Mouse (Mus musculus) mesoderm, embryonic 11.5 days (tissue): ENCODE data around the gene Dusp18.

Experiments
- DNase-seq: peaks from one replicate; pipeline ENCODE4 v3.0.0-alpha.2; 2012; ENCODE audit warnings: low read depth, low spot score

Gene Dusp18

DNA sequence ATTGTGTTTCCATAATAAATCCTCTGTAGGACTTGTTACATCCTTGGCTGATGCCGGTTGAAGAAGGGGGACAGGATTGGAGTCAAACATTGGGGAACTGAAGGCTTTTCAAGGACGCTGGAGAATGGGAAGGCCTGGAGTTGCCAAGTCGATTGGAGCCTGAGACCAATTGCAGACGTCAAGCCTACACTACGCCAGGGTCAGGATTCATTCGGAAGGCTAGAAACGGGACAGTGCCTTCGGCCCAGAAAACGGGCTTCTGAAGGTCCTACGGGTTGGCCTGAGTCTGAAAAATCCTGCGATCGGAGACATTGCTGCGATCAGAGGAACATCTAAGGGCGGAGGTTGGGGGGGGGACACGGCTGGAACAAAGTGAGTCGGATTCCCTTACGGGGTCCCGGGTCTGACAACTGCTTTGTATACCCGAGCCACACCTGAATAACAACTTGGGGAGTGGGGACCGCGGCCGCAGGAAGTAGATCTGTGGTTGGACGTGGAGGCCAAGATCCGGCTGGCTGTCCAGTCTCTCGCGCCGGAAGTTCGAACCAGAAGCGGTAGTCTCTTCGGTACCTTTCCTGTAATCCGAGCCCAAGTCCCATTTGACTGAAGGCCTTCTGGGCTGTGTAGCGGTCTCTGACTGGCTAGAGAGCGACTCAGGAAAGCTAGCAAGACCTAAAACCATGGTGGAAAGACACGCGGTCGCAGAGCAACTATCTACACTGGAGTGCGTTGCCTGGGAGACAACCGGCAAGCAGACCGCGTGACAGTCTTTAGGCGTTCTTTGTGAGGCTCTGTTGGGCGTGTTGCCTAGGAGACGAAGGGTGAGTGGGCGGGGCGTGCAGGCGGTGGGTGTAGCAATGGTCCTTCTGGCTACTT is at the start of gene Dusp18, which contains the start of gene 4921536K21Rik:
Gene Dusp18, plus strand, starts transcription at position 835 of the 876 bp plus-strand sequence.
Gene 4921536K21Rik, minus strand, starts transcription at position 693 of the 876 bp plus-strand sequence.
- peak; percentile 96 for DNase-seq

DNA sequence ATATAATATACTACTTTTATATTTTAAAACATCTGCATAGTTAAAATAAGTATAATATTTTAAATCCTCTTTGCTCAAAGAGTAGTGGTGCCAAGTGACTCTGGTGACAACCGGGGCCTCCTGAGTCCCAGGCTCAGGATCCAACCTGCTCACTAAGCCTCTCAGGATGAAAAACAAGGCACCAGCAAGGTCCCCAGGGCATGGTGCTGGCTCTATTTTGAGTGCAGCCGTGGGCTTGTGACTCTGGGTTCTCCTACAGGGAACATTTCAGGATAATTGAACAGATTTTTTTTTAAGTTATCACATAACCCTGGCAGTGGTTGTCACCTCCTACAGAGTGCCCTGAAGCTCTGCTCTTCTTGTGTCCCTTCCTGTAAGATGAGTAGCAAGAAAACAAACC is 48.7 kb upstream of the Dusp18 start:
- DNase-seq = no peak

DNA sequence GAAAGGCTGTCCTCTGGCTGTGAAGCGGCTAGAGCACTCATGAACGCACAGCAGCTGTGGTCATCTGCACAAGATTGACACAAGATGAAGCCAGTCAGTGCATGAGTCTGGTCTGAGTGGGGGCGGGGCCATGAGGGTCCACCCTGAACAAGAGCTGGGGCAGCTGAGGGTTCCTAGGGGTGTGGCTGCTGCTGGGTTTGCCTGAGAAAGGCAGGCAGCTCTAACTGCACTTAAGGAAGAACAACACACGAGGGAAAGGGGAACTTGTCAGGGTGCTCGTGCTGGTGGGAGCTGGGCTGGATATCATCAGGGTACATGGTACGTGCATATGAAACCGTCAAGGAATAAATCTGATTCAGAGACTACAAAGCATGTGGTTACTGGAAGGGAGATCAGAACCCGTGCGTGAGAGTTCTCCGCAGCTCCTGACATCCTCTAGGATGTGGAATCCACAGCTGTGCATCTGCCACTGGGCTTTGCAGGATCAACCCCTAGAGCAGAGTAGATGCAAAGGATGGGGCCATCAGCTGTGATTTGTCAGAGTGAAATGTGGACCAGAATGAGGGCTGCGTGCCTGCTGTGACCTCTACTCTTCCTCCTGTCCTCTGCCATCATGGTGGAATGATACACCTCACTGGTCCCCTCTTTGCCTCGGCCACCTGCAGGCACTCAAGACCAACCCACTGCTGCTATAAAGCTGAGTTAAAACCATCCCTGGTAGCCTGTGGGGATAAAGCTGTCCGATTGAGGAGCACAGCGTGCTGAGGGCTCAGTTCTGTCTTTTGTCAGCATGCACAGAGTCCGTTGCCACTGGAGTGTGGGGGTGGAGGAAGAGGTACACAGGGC is 45.3 kb upstream of the Dusp18 start:
- DNase-seq = no peak

DNA sequence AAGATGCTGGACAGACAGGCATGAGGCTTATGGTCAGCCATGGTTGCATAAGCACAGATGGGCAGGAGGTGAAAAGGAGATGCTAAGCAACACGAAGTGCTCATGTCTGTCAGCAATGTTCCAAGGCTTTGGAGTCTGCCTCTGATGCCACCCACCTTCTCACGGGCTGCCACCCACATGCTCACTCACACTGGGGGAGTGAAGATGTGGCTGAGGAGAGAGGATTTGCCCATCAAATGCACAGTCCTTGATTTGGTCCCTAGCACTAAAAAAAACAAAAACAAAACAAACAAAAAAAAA is 44.8 kb upstream of the Dusp18 start:
- no peak for DNase-seq

DNA sequence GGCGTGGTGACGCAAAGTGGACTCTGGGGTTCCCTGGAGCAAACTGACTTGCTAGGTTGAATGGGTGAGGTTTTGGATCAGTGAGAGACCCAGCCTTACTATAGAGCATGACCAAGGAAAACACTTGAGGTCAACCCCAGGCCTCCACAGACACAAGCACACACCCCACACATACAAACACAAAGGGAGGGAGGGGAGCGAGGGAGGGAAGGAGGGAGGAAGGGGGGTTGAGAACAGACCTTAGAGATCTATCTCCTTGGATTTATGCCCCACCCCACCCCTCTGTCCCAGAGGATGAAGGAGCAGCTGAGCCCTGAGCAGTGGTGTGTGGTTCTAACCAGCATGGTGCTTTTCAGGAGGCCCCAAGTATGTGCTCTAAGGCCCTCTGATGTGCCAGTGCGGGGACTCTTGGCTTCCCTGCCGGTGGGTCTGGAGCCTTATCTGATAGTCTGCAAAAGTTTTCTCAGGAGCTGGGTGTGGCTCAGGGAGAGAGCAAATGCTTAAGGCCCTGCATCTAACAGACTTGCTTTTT is 44.2 kb upstream of the Dusp18 start:
- DNase-seq = no peak

DNA sequence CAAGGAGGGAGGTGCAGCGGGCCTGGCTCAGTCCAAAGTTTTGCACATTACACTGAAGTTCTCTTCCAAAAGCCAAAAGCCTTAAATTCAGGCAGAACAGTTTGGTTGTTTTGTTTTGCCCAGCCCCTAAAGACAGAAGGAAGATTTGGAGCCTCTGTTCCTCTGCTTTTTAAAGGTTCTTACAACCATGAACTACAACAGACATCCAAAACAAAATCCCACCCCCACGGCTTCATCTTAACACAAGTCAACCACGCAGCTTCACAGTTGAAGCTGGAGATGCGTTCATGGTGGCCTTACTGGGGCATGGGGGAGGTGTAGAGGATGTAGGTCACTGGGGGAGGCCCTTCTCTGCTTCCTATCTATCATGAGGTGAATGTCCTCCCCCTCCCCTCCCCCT is 43.2 kb upstream of the Dusp18 start:
- no peak for DNase-seq

DNA sequence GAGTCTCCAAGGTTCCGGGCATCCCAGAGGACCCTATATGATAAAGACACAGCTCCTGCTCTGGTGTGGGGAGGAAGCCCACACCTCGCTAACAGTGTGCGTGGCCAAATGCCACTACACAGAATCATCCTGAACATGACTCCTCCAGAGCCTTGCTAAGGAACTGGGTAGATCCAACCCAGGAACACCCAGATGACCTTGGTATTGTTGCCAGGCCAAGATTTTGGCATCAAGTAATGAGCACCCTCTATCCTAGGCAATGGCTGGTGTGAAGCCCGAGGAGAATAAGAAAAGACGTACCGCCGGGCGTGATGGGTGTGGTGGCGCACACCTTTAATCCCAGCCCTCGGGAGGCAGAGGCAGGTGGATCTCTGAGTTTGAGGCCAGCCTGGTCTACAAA is 42.0 kb upstream of the Dusp18 start:
- no peak for DNase-seq

DNA sequence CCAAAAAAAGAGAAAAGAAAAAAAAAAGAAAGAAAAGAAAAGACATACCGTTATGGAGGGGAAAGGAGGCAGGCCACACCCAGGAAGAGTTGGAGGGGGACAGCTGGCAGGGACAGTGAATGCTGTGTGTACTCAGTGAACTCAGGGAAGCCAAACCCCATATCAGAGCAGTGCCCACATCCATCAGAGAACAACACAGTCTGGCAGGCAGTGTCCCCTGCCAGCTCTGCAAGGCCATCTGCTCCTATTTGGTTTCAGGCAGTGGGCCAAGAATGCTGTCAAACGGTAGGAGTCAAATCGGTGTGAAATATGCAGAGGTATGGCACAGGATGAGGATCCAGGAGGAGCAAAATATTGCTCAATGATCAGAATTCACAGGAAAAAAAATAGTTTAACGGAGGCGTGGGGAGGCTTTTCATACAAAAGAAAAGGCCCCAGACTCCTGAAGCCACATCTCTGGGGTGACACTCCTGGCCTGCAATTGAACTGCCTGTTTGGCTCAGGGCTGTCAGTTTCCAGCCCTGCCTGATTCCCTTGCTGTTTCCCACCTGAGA is 41.5 kb upstream of the Dusp18 start:
- DNase-seq = no peak

DNA sequence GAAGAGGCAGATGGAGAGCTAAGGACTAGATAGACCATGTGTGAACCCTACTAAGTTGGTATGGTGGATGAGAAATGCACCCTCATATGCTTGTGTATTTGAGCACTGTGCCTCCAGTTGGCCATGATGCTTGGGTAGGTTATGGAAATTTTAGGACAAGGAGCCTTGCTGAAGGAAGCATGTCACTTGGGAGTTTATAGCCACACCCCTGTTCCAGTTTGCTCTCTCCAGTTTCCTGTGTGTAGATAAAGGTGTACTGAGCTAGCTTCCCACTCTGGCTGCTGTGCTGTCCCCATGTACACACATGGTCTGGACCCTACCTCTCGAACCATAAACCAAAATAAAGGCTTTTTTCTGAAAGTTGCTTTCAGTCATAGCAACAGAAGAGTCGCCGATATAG is 40.9 kb upstream of the Dusp18 start:
- no peak for DNase-seq

DNA sequence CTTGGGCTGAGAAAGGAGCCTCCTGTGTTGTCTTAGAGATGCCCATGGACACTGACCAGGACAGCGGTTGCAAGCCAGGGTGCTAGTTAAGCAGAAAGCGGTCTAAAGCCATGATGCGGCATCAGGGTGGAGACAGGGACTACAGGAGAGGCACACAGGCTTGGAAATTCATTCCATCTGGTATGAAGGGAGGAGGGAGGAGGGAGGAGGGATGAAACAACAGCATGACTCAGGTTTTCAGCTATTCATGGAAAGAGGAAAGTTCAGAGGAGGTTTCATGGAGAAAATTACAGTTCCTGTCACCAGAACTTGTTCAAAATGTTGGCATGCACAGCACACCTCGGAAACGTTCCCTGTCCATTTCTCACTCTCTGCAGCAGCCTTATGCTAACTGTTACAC is 39.2 kb upstream of the Dusp18 start:
- no peak for DNase-seq

DNA sequence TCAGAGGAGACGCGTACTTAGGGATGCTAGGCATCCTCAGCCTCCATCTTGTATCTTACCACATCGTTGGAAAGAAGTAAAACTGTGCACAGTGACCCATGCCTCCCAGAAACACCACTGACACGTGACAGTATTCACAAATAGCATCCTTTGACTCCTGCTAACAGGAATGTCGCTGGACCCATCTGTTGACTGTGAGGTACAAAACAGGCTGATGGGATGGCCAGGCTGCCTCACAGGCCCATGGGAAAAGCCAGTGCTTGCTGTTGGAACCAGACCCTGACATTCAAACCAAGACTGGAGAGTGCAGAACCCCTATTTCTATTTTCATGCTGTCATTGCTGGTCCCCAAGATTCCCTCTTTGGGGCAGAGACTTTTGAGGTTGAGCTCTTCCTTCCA is 37.1 kb upstream of the Dusp18 start:
- DNase-seq = no peak

DNA sequence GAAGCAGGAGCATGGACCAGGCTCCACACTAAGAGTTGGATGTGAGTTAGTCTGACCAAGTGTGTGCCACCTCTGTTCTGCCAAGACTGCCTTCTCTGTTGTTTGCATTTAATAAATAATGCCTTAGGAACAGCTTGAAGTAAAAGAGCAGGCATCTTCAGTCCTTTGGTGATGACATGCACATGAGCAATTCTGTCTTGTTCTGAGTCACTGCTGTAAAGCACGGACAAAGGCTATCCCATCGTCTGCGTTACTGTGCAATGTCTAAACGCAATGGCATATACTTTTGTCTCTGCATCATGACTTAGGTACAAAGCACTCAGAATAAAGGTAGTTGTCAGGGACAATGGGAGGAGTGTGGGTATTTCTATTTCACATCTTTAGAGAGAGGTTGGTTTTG is 35.3 kb upstream of the Dusp18 start:
- no peak for DNase-seq

DNA sequence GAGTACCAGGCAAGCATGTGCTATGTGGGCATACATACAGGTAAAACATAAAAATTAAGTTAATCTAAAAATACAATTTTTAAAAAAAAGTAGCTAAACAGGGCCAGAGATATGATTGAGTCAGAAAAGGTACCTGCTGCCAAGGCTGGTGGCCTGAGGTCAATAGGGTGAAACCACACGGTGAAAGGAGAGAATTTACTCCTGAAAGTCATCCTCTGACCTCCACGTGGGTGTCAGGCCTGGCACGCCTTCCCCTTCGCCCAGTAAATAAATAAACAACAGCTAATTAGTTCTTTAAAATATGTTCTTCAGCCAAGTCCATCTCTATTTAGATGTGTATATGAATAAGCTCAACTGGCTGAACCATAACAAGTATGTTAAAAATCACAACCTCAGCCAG is 34.7 kb upstream of the Dusp18 start:
- no peak for DNase-seq

DNA sequence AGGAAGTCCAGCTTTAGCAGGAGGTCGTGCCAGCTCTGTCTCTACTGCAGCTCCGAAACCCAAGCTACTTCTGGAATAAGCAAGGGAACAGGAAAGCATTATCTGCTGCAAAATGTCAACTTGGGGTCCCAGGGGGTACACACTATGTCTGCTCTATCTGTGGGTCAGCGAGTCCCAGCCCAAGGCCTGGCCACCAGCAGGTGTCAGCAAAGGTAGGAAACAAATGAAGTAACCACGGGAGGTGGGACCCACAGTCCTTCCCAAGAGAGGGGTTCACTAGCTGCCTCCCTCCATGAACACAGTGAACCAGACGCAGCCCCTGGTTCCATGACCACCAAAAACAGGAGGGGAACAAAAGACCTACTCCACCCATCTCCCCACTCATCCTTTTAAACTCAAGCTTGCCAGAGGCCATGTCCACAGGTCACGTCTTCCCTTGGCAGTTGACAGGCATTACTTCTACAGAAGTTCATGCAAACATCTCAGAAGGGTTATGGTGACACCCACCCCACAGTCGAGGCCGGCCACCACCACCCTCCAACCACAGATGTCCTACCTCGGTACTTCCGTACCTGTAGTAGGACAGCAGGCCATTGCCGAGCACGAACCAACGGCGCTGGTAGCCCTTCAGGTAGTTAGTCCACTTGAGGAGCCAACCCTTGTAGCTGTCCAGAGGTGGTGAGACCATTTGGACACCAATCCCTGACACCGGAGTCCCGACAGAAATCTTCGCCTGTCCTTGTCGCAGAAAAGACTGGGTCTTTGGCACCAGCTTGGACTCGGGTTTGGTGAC is 32.2 kb upstream of the Dusp18 start:
- no peak for DNase-seq

DNA sequence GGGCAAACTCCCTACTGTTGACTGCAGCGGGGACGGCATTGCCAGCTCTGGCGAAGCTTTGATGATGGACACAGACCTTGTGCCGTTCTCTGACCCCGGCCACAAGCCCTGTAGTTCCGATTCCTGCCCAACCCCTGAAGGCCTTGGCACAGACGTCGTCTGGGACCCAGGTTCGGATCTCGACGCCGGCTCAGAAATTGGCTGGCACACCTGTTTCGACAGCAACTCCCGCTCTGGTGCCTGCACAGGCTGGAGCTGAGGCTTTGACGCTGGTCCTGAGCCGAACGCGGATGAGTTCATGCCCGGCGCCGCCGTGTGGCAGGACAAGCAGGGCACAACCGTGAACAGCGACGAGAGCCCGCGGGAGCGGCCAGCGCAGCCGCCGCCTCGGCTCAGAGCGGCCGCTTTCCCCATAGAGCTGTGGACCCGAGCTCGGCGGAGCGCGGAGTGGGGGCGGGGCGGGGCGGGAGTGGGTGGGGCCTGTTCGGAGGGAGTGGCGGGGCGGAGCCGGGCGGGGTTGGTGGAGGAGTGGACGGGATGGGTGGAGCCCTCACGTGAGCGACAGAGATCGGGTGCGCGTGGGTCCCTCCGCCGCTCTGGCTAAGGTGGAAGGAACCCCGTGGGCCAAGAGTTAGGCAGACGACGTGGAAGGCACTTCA is 31.5 kb upstream of the Dusp18 start, which contains the start of gene Osbp2:
Gene Osbp2, minus strand, starts transcription at position 450 of the 659 bp plus-strand sequence.
- DNase-seq = peak; percentile 77

DNA sequence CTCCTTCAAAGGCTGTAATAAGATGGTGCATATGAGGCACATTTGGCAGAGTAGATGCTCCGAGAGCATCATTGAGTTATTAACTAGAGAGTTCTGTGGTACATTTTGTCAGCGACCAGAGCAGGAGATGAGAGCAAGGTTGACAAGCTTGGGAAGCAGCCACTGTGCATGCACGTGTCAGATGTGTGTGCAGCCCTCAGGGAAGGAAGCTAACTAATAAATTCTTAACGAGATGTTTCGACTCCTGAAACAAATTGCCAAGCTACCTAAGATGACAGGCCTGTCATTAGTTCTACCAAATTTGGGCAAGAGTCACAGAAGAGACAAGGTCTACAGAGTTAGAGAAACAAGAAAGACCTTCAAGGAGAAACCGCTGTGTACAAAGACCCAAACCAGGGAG is 30.7 kb upstream of the Dusp18 start:
- DNase-seq = no peak

DNA sequence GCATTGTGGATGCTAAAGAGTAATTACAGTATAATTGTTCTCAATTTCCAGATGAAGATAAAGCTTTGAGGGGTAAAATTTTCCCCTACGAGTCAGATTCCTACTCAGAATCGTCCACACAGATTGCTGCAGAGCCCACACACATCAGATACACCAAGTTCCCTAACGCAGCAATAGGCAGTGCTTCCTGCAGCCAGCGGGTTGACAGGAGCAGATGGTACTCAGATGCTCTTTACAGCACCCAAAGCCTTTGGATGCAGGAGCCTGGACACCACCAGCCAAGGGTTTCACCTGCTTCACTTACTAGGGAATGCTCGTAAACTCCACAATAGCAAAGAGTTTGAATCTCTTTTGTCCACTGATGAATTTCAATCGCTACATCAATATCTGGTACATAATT is 18.6 kb upstream of the Dusp18 start:
- DNase-seq = no peak

DNA sequence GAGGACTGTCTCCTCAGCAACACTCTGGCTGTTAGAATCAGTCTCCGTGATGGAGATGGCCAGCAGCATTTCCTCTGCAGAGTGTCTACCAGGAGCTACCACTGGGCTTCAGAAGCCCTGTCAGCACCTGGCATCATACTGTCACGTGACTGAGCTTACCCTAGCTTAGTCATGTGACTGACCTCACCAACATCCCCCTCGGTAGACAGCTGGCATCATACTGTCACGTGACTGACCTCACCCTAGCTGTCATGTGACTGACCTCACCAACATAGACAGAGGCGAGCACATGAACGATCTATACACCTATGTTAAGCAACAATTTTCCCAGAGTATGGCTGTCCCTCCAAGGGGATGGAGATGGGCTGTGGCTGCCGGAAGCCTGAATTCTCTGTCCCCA is 16.4 kb upstream of the Dusp18 start:
- DNase-seq = no peak

DNA sequence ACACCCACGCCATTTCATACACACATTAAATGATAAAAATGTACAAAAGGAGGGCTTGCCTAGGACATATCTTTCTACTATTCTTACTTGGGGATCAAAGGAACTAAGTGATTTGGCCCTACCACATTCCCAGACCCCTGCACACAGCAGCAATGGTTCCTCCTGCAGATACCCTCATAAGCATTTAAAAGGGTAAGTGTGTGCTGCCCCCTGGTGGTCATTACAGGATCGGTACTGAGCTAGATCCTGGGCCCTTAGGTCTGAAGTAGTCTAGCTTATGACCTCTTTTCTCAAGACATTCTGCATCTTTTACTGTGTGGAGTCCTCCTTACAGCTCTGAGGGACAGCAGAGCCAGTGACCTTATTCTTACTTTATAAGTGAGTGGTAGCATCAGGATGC is 15.2 kb upstream of the Dusp18 start:
- DNase-seq = peak; percentile 83

DNA sequence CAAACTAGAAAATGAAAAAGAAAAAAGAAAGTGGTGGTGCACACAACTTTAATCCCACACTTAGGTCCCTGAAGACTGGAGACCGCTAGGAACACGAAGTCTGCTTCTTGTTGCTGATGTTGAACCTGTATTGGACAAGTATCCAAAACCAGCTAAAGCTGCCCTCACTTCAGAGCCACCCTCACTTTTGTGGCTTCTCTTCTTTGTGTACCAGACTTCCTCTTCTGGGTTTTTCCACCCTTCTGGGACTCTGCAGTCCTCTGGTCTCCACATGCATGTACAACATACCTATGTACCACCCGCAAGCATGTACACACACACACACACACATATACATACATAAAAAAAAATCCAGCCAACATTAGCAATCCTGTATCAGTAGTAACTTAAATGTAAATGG is 11.3 kb upstream of the Dusp18 start:
- no peak for DNase-seq

DNA sequence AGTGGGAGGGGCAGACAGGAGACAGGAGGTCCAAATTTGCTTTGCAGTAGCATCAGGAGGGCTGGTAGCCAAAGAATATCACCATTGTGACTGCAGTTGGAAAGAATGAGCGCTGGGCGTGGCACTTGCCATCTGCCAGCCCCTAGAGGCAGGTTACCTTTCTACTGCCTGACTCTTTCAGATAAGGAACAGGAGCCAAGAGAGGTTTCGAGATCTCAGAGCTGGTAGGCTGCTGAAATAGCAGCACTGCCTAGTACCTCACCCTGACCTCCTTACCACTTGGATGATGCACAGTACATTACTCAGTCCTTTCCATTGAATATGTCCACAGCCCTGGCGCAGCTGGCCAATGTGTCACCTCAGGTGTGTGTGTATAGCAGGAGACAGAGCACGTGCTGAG is 7.7 kb upstream of the Dusp18 start:
- no peak for DNase-seq
